Mouse (Mus musculus) CH12F3 (cell line): ENCODE data around the gene Gm10647.

Experiments
- in situ Hi-C: fragments of 300-500 bp; cut with MboI; formaldehyde crosslinking; loops from 2 replicates; pipeline ENCODE4 v1.14.3; 2020; ENCODE audit warnings: low sequenced_read_pairs

Gene Gm10647

DNA sequence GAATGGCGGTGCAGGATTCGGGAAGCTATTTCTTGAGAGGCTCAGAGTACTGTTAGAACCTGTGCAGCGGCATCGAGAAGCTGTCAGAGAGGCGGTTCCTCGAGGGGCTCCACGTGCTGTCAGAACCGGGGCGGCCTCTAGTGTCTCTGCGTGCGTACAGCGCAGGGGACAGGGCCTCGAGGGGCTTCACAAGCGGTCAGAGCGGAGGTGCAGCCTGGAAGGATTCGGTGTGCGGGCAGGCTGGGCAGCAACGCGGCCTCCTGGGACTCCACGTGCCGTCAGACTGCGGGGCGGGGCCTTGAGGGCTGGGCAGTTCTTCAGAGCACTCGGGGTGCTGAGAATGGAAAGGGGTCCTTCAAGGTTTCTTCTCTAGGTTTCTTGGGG is 38.2 kb downstream of the Gm10647 start:
- in situ Hi-C loops = no loop called here

DNA sequence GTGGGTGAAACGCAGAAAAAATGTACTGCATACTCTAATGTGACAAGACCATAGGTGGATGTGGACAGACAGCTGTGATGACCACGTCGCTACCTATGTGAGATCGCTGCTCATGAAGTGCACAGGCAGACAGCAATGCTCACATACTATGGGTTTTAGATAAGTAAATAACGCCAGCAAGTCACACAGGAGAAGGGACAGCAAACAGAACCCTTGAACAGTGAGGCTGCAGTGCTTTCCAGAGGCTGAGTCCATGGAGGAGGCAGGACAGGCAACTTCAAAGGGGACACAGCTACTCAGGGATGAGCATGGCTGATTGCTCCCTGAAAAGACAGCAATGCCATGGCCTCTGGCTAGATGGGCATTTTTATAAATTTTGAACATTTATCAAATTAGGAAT is 50.0 kb downstream of the Gm10647 start:
- in situ Hi-C loops = no loop called here
